Mouse (Mus musculus) hindbrain, embryonic 11.5 days (tissue): Measurements from ENCODE around the gene Samd4. TPM values are rescaled to one million over a fixed set of nuclear protein-coding genes. Genes with fewer than 3 reads are reported as not detected.
"Not testable (repeated sequence)": the region's sequence is repeated elsewhere in the genome, so short reads cannot be mapped to it uniquely, and the experiment has no call there.

Experiments
- ATAC-seq: fragments of 200-750 bp; cut with Nextera tagmentation; 2 replicates; pipeline ENCODE4 v1.8.0; 2017; ENCODE audit warnings: mild to moderate bottlenecking, moderate TSS enrichment, moderate library complexity; ENCODE audit not compliant: low FRiP score
- DNase-seq: peaks from one replicate; pipeline ENCODE4 v3.0.0-alpha.2; 2015; ENCODE audit warnings: low spot score
- H3K27ac ChIP-seq: fragments of 300-500 bp; sonication (generic); 2 replicates; pipeline ENCODE4 v1.5.1; 2014; ENCODE audit warnings: mild to moderate bottlenecking, low read depth, low read length
- H3K27me3 ChIP-seq: fragments of 300-500 bp; sonication (generic); 2 replicates; pipeline ENCODE4 v1.6.1; 2014; ENCODE audit warnings: mild to moderate bottlenecking, low read length, moderate library complexity, mixed read lengths; ENCODE audit not compliant: control insufficient read depth, insufficient read depth
- H3K36me3 ChIP-seq: fragments of 300-500 bp; sonication (generic); 2 replicates; pipeline ENCODE4 v1.6.1; 2014; ENCODE audit warnings: mild to moderate bottlenecking, low read length, moderate library complexity, mixed read lengths; ENCODE audit not compliant: control insufficient read depth, insufficient read depth
- H3K4me1 ChIP-seq: fragments of 300-500 bp; sonication (generic); replicated peaks from 2 replicates; pipeline ENCODE4 v1.6.1; 2014; ENCODE audit warnings: low read length, mixed read lengths; ENCODE audit not compliant: control insufficient read depth, insufficient read depth
- H3K4me2 ChIP-seq: fragments of 300-500 bp; sonication (generic); replicated peaks from 2 replicates; pipeline ENCODE4 v1.6.1; 2014; ENCODE audit warnings: mild to moderate bottlenecking, low read depth, low read length
- H3K4me3 ChIP-seq: fragments of 300-500 bp; sonication (generic); 2 replicates; pipeline ENCODE4 v1.5.1; 2014; ENCODE audit warnings: low read depth, low read length
- H3K9ac ChIP-seq: fragments of 300-500 bp; sonication (generic); 2 replicates; pipeline ENCODE4 v1.6.1; 2014; ENCODE audit warnings: low read depth, low read length
- H3K9me3 ChIP-seq: fragments of 300-500 bp; sonication (generic); 2 replicates; pipeline ENCODE4 v1.6.1; 2016; ENCODE audit warnings: low read length; ENCODE audit not compliant: control insufficient read depth
- WGBS: fragments of 180-500 bp; shearing (Covaris S2); extraction: QIAGEN DNeasy Blood & Tissue Kit; methylation state at CpG from one replicate; pipeline ENCODE4 v1.1.7; 2014; 5-methylcytosine and 5-hydroxymethylcytosine counted together
- polyA plus RNA-seq: library from polyadenylated mRNA; unstranded; fragments of >200 nt; fragmentation: Nextera tagmentation; extraction: Ambion mirVana; gene quantifications from 2 replicates; pipeline ENCODE4 v1.2.1, GENCODE M21; 2014

Samd4 gene
- polyA plus RNA-seq, 1 experiment from 2014 or later = 4.7 TPM

GRCm38 (mm10) chr14:47104246-47105173 is 221.9 kb downstream of the Samd4 start:
- Histone ChIP-seq H3K27ac (no peak overlapping the region), H3K4me3 (no peak overlapping the region), H3K9me3 (no peaks in the 10 kb centered on the region), H3K36me3 (no peaks in the 10 kb centered on the region), H3K9ac (no peak overlapping the region), H3K27me3 (no peaks in the 10 kb centered on the region), H3K4me1 (no peaks in the 10 kb centered on the region), H3K4me2 (no peak overlapping the region)
- no peak for ATAC-seq
- peak; percentile 8 for DNase-seq
- 39% methylated on average over 19 of the region's 19 CpGs for WGBS

GRCm38 (mm10) chr14:47105174-47105557 is 222.5 kb downstream of the Samd4 start:
- no peaks in the 10 kb centered on the region for H3K9me3 ChIP-seq
- WGBS = 82% methylated on average over 3 of the region's 3 CpGs
- no peaks in the 10 kb centered on the region for H3K4me1 ChIP-seq
- H3K4me2 ChIP-seq = no peak overlapping the region
- no peak overlapping the region for H3K9ac ChIP-seq
- DNase-seq = no peak
- H3K4me3 ChIP-seq = no peak overlapping the region
- no peak overlapping the region for H3K27ac ChIP-seq
- no peaks in the 10 kb centered on the region for H3K36me3 ChIP-seq
- ATAC-seq = no peak
- no peaks in the 10 kb centered on the region for H3K27me3 ChIP-seq

- no peaks in the 10 kb centered on the region for H3K4me1 ChIP-seq
- H3K27ac ChIP-seq = no peak overlapping the region
- 94% methylated on average over 3 of the region's 3 CpGs for WGBS
- H3K9me3 ChIP-seq = no peaks in the 10 kb centered on the region
- no peaks in the 10 kb centered on the region for H3K36me3 ChIP-seq
- H3K27me3 ChIP-seq = no peaks in the 10 kb centered on the region
- H3K4me2 ChIP-seq = no peak overlapping the region
- ATAC-seq (no peak), DNase-seq (no peak)
- H3K9ac ChIP-seq = no peak overlapping the region
- H3K4me3 ChIP-seq = no peak overlapping the region
Measured at GRCm38 (mm10) chr14:47105755-47106154, 223.1 kb downstream of the Samd4 start.

- no peak overlapping the region for H3K4me2 ChIP-seq
- no peaks in the 10 kb centered on the region for H3K36me3 ChIP-seq
- no peak overlapping the region for H3K4me3 ChIP-seq
- no peak for DNase-seq
- no peak overlapping the region for H3K9ac ChIP-seq
- no peaks in the 10 kb centered on the region for H3K27me3 ChIP-seq
- no peak overlapping the region for H3K27ac ChIP-seq
- H3K9me3 ChIP-seq = no peaks in the 10 kb centered on the region
- no peak for ATAC-seq
- no peaks in the 10 kb centered on the region for H3K4me1 ChIP-seq
- WGBS = 81% methylated on average over 3 of the region's 3 CpGs
Measured at GRCm38 (mm10) chr14:47107461-47107860, 224.8 kb downstream of the Samd4 start.

- H3K27ac ChIP-seq, H3K9me3 ChIP-seq, H3K4me2 ChIP-seq, H3K4me3 ChIP-seq, DNase-seq, H3K4me1 ChIP-seq, ATAC-seq, H3K36me3 ChIP-seq, H3K9ac ChIP-seq, H3K27me3 ChIP-seq: not testable (repeated sequence)
- WGBS = 92% methylated on average over 6 of the region's 7 CpGs
Measured at GRCm38 (mm10) chr14:47110391-47110790, 227.7 kb downstream of the Samd4 start.

- H3K4me3 ChIP-seq = no peak overlapping the region
- no peaks in the 10 kb centered on the region for H3K9me3 ChIP-seq
- H3K27me3 ChIP-seq = no peaks in the 10 kb centered on the region
- no peaks in the 10 kb centered on the region for H3K36me3 ChIP-seq
- no peak for ATAC-seq
- WGBS = 52% methylated on average over 9 of the region's 9 CpGs
- DNase-seq = no peak
- H3K4me1 ChIP-seq = no peaks in the 10 kb centered on the region
- no peak overlapping the region for H3K9ac ChIP-seq
- H3K4me2 ChIP-seq = no peak overlapping the region
- no peak overlapping the region for H3K27ac ChIP-seq
Measured at GRCm38 (mm10) chr14:47111341-47111740, 228.7 kb downstream of the Samd4 start.

GRCm38 (mm10) chr14:47115154-47115553 is 232.5 kb downstream of the Samd4 start:
- no peak overlapping the region for H3K4me2 ChIP-seq
- no peak overlapping the region for H3K4me3 ChIP-seq
- no peak for DNase-seq
- H3K27me3 ChIP-seq = no peaks in the 10 kb centered on the region
- WGBS = 63% methylated on average over 9 of the region's 9 CpGs
- no peak overlapping the region for H3K27ac ChIP-seq
- ATAC-seq = no peak
- no peaks in the 10 kb centered on the region for H3K4me1 ChIP-seq
- H3K9me3 ChIP-seq = no peaks in the 10 kb centered on the region
- no peak overlapping the region for H3K9ac ChIP-seq
- H3K36me3 ChIP-seq = no peaks in the 10 kb centered on the region

GRCm38 (mm10) chr14:47116062-47116762 is 233.6 kb downstream of the Samd4 start:
- no peaks in the 10 kb centered on the region for H3K9me3 ChIP-seq

More at GRCm38 (mm10) chr14:47116062-47116762, 233.6 kb downstream of the Samd4 start:
- Histone ChIP-seq H3K4me1 (no peaks in the 10 kb centered on the region), H3K4me2 (no peak overlapping the region), H3K36me3 (no peaks in the 10 kb centered on the region), H3K4me3 (no peak overlapping the region), H3K27me3 (no peaks in the 10 kb centered on the region), H3K9ac (no peak overlapping the region), H3K27ac (no peak overlapping the region)
- WGBS = 91% methylated on average over 9 of the region's 10 CpGs
- ATAC-seq (no peak), DNase-seq (no peak)
